Mouse (Mus musculus): ENCODE measurements around the gene Asnsd1. TPM values are rescaled to one million over a fixed set of nuclear protein-coding genes. Genes with fewer than 3 reads are reported as not detected.
"Not testable (repeated sequence)": the region's sequence is repeated elsewhere in the genome, so short reads cannot be mapped to it uniquely, and the experiment has no call there.

The Asnsd1 gene
- polyA plus RNA-seq (2014; fragmentation: Nextera tagmentation; extraction: Ambion mirVana), result 107 and 109 TPM in 2 replicates

- Histone ChIP-seq H3K36me3 (ENCODE audit: control insufficient read depth, insufficient read depth, low read length) (peaks cover 7% of the 10 kb centered on the region), H3K9ac (ENCODE audit: low read length) (peak within 1 kb of the TSS; percentile 89), H3K4me1 (replicated peaks; ENCODE audit: control insufficient read depth, insufficient read depth, low read length) (no peaks in the 10 kb centered on the region), H3K4me2 (ENCODE audit: low read depth, low read length, severe bottlenecking) (peak within 1 kb of the TSS; percentile 47), H3K27ac (ENCODE audit: low read depth, low read length) (peak within 1 kb of the TSS; percentile 70), H3K9me3 (ENCODE audit: control insufficient read depth, low read length) (no peaks in the 10 kb centered on the region), H3K4me3 (ENCODE audit: low read depth, low read length) (peak within 1 kb of the TSS; percentile 77), H3K27me3 (ENCODE audit: control insufficient read depth, insufficient read depth, low read length) (no peaks in the 10 kb centered on the region)
- WGBS, result under 1% methylated on average over 41 of the region's 44 CpGs
- peak; percentile 100 for ATAC-seq (replicated peaks; ENCODE audit: low FRiP score)
- peak; percentile 96 for DNase-seq (ENCODE audit: low spot score)
Measured at GRCm38 (mm10) chr1:53352327-53353261, at the start of gene Asnsd1, which contains the start of the genes Asdurf and Gm28551. TSS of gene Asnsd1 (minus strand) at chr1:53352752. TSS of gene Asdurf (minus strand) at chr1:53352619. TSS of gene Gm28551 (minus strand) at chr1:53352667.

- DNase-seq (ENCODE audit: low spot score); H3K27me3 ChIP-seq (ENCODE audit: control insufficient read depth, insufficient read depth, low read length); H3K4me3 ChIP-seq (ENCODE audit: low read depth, low read length); H3K4me2 ChIP-seq (ENCODE audit: low read depth, low read length, severe bottlenecking); ATAC-seq (replicated peaks; ENCODE audit: low FRiP score); H3K9me3 ChIP-seq (ENCODE audit: control insufficient read depth, low read length); H3K27ac ChIP-seq (ENCODE audit: low read depth, low read length); H3K9ac ChIP-seq (ENCODE audit: low read length); H3K4me1 ChIP-seq (replicated peaks; ENCODE audit: control insufficient read depth, insufficient read depth, low read length); H3K36me3 ChIP-seq (ENCODE audit: control insufficient read depth, insufficient read depth, low read length): not testable (repeated sequence)
- 34% methylated on average over 21 of the region's 21 CpGs for WGBS
Measured at GRCm38 (mm10) chr1:53393936-53394760, 41.6 kb upstream of the Asnsd1 start.

- 95% methylated on average over 11 of the region's 14 CpGs for WGBS
- H3K4me3 ChIP-seq (ENCODE audit: low read depth, low read length), result no peak overlapping the region
Measured at GRCm38 (mm10) chr1:53388762-53389161, 36.2 kb upstream of the Asnsd1 start.

GRCm38 (mm10) chr1:53384085-53384688 is 31.6 kb upstream of the Asnsd1 start:
- no peaks in the 10 kb centered on the region for H3K27me3 ChIP-seq (ENCODE audit: control insufficient read depth, insufficient read depth, low read length)
- H3K36me3 ChIP-seq (ENCODE audit: control insufficient read depth, insufficient read depth, low read length), result no peaks in the 10 kb centered on the region
- ATAC-seq (replicated peaks; ENCODE audit: low FRiP score) (peak; percentile 58), DNase-seq (ENCODE audit: low spot score) (no peak)
- no peaks in the 10 kb centered on the region; the same call in 1 of the 2 replicates for H3K9me3 ChIP-seq (ENCODE audit: control insufficient read depth, low read length)
- H3K4me2 ChIP-seq (ENCODE audit: low read depth, low read length, severe bottlenecking), result no peak overlapping the region
- H3K27ac ChIP-seq (ENCODE audit: low read depth, low read length), result no peak overlapping the region
- H3K4me3 ChIP-seq (ENCODE audit: low read depth, low read length), result no peak overlapping the region
- H3K9ac ChIP-seq (ENCODE audit: low read length), result no peak overlapping the region
- 50% methylated on average over 6 of the region's 6 CpGs for WGBS
- H3K4me1 ChIP-seq (replicated peaks; ENCODE audit: control insufficient read depth, insufficient read depth, low read length), result no peaks in the 10 kb centered on the region

More at GRCm38 (mm10) chr1:53388762-53389161, 36.2 kb upstream of the Asnsd1 start:
- Histone ChIP-seq H3K4me1 (replicated peaks; ENCODE audit: control insufficient read depth, insufficient read depth, low read length) (no peaks in the 10 kb centered on the region), H3K36me3 (ENCODE audit: control insufficient read depth, insufficient read depth, low read length) (no peaks in the 10 kb centered on the region), H3K4me2 (ENCODE audit: low read depth, low read length, severe bottlenecking) (no peak overlapping the region), H3K9ac (ENCODE audit: low read length) (no peak overlapping the region), H3K27ac (ENCODE audit: low read depth, low read length) (no peak overlapping the region), H3K9me3 (ENCODE audit: control insufficient read depth, low read length) (no peaks in the 10 kb centered on the region; the same call in 1 of the 2 replicates), H3K27me3 (ENCODE audit: control insufficient read depth, insufficient read depth, low read length) (no peaks in the 10 kb centered on the region)
- DNase-seq (ENCODE audit: low spot score), result no peak
- ATAC-seq (replicated peaks; ENCODE audit: low FRiP score), result peak; percentile 53; the same call in 1 of the 2 replicates

- Histone ChIP-seq H3K9ac (ENCODE audit: low read length) (no peak overlapping the region), H3K4me3 (ENCODE audit: low read depth, low read length) (no peak overlapping the region), H3K27me3 (ENCODE audit: control insufficient read depth, insufficient read depth, low read length) (no peaks in the 10 kb centered on the region), H3K36me3 (ENCODE audit: control insufficient read depth, insufficient read depth, low read length) (no peaks in the 10 kb centered on the region), H3K4me1 (replicated peaks; ENCODE audit: control insufficient read depth, insufficient read depth, low read length) (no peaks in the 10 kb centered on the region), H3K27ac (ENCODE audit: low read depth, low read length) (no peak overlapping the region), H3K9me3 (ENCODE audit: control insufficient read depth, low read length) (no peaks in the 10 kb centered on the region), H3K4me2 (ENCODE audit: low read depth, low read length, severe bottlenecking) (no peak overlapping the region)
- WGBS, result 64% methylated on average over 3 of the region's 3 CpGs
- DNase-seq (ENCODE audit: low spot score) (no peak), ATAC-seq (replicated peaks; ENCODE audit: low FRiP score) (no peak)
Measured at GRCm38 (mm10) chr1:53377731-53378130, 25.2 kb upstream of the Asnsd1 start.

- not testable (repeated sequence) for H3K36me3 ChIP-seq (ENCODE audit: control insufficient read depth, insufficient read depth, low read length); H3K4me3 ChIP-seq (ENCODE audit: low read depth, low read length); H3K9me3 ChIP-seq (ENCODE audit: control insufficient read depth, low read length); H3K9ac ChIP-seq (ENCODE audit: low read length); H3K4me1 ChIP-seq (replicated peaks; ENCODE audit: control insufficient read depth, insufficient read depth, low read length); H3K27me3 ChIP-seq (ENCODE audit: control insufficient read depth, insufficient read depth, low read length); DNase-seq (ENCODE audit: low spot score); H3K27ac ChIP-seq (ENCODE audit: low read depth, low read length); H3K4me2 ChIP-seq (ENCODE audit: low read depth, low read length, severe bottlenecking); ATAC-seq (replicated peaks; ENCODE audit: low FRiP score)
- WGBS, result 94% methylated on average over 2 of the region's 2 CpGs
Measured at GRCm38 (mm10) chr1:53375965-53376364, 23.4 kb upstream of the Asnsd1 start.

- H3K9me3 ChIP-seq (ENCODE audit: control insufficient read depth, low read length), result no peaks in the 10 kb centered on the region
- no peaks in the 10 kb centered on the region for H3K27me3 ChIP-seq (ENCODE audit: control insufficient read depth, insufficient read depth, low read length)
- DNase-seq (ENCODE audit: low spot score) (no peak), ATAC-seq (replicated peaks; ENCODE audit: low FRiP score) (no peak)
- H3K4me3 ChIP-seq (ENCODE audit: low read depth, low read length), result no peak overlapping the region
- H3K4me2 ChIP-seq (ENCODE audit: low read depth, low read length, severe bottlenecking), result no peak overlapping the region
- no peaks in the 10 kb centered on the region for H3K4me1 ChIP-seq (replicated peaks; ENCODE audit: control insufficient read depth, insufficient read depth, low read length)
- no peak overlapping the region for H3K27ac ChIP-seq (ENCODE audit: low read depth, low read length)
- H3K36me3 ChIP-seq (ENCODE audit: control insufficient read depth, insufficient read depth, low read length), result no peaks in the 10 kb centered on the region
- H3K9ac ChIP-seq (ENCODE audit: low read length), result no peak overlapping the region
Measured at GRCm38 (mm10) chr1:53358988-53359387, 6.4 kb upstream of the Asnsd1 start.

- Histone ChIP-seq H3K27ac (ENCODE audit: low read depth, low read length) (no peak overlapping the region), H3K36me3 (ENCODE audit: control insufficient read depth, insufficient read depth, low read length) (peaks cover 9% of the 10 kb centered on the region; the same call in 1 of the 2 replicates)
- whole genome bisulfite sequencing, result 92% methylated on average over 2 of the region's 2 CpGs
Measured at GRCm38 (mm10) chr1:53341071-53341470, 11.5 kb downstream of the Asnsd1 start.

More at GRCm38 (mm10) chr1:53341071-53341470, 11.5 kb downstream of the Asnsd1 start:
- Histone ChIP-seq H3K9me3 (ENCODE audit: control insufficient read depth, low read length) (no peaks in the 10 kb centered on the region), H3K9ac (ENCODE audit: low read length) (no peak overlapping the region), H3K27me3 (ENCODE audit: control insufficient read depth, insufficient read depth, low read length) (no peaks in the 10 kb centered on the region), H3K4me1 (replicated peaks; ENCODE audit: control insufficient read depth, insufficient read depth, low read length) (no peaks in the 10 kb centered on the region), H3K4me3 (ENCODE audit: low read depth, low read length) (no peak overlapping the region), H3K4me2 (ENCODE audit: low read depth, low read length, severe bottlenecking) (no peak overlapping the region)
- no peak for DNase-seq (ENCODE audit: low spot score)
- ATAC-seq (replicated peaks; ENCODE audit: low FRiP score), result no peak

Data from forebrain, embryonic 11.5 days (tissue).